Mouse (Mus musculus): Measurements from ENCODE around the gene Golm1.
A peak's percentile ranks its signal among the peaks of the same experiment; 100 is the strongest.

The Golm1 gene

DNA sequence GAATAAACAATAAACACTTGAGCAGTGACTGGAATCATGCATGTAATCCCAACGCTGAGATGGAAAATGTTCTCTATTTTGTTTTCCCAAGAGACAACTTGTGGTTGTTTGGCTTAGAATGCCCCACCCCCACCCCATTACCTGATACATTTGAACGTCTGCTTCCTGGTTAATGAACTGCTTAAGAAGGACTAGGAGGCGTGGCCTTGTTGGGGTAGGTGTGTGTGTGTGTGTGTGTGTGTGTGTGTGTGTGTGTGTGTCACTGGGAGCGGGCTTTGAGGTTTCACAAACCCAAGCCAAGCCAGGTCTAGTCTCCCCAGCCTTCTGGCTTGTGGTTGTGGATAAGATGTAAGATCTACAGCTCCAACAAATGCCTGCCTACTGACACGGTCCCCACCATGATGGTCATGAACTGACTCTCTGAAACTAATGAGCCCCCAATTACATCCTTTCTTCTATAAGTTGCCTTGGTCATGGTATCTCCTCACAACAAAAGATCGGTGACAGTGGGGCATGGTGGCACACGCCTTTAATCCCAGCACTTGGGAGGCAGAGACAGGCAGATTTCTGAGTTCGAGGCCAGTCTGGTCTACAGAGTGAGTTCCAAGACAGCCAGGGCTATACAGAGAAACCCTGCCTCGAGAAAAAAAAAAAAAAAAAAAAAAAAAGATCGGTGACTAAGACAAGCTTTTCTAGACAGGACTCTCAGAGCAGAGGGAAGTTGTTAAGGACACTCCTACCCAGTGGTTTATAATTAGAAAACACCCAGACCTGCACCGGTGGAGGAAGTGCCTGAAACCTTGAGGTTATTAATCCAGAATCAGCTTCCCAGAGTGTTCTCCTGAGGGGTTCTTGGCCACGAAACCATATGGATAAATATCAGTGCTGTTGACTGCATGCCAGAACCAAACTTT is 962 bp upstream of the Golm1 start:
- no peak for DNase-seq (ENCODE audit: low read depth)

DNA sequence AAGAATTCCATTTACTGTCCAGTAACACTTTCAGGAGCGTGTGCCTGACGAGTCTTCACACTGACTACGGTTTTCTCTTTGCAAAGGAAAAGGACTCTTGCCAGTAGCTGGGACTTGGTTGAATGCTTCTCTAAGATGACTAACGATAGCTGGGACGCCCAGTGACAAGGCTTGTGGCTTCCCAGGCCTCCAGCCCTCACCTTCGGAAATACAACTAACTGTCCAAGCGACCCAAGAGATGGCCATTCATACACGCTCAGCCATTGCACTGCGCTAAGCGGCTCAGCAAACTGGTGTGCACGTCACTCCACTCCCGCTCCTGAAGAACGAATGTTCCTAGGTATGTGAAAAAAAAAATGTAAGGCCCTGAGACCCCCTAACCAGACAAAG is 855 bp downstream of the Golm1 start:
- DNase-seq (ENCODE audit: low read depth), result peak; percentile 41

DNA sequence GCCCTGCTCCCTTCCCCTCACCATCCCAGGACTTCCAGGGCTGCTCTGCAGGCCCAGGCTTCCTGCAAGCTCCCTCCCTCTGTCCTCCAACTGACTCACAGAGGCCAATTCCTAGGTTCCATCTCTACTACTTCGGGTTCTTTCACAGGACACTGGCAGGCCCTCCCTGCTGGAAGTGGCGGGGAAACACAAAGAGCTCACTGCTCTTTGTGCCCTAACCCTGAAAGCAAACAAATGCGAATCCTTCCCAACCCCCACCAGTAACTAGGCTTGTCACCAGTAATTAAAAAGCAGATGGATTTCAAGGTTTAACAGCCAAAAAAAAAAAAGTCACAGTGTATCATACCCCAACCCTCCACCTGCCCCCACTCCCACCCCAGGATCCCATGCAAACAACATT is 1.4 kb downstream of the Golm1 start:
- no peak for DNase-seq (ENCODE audit: low read depth)

DNA sequence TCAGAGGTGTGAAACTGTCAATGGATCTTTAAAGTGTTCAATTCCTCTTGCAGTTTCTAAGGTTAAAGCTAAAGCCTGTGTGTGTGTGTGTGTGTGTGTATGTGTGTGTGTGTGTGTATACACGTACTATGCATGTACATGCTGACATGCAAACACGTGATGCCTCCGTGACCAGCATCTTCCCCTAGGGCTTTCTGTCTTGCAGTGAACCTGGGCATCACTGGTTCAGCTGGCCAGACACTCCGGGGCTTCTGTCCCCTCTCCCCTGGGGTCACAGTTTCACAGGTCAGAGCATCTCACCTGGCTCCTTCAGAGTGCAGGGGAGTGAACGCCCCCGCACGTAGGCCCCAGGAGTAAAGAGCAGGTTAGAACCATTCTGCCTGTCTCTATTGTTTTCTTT is 2.0 kb downstream of the Golm1 start:
- no peak for DNase-seq (ENCODE audit: low read depth)

DNA sequence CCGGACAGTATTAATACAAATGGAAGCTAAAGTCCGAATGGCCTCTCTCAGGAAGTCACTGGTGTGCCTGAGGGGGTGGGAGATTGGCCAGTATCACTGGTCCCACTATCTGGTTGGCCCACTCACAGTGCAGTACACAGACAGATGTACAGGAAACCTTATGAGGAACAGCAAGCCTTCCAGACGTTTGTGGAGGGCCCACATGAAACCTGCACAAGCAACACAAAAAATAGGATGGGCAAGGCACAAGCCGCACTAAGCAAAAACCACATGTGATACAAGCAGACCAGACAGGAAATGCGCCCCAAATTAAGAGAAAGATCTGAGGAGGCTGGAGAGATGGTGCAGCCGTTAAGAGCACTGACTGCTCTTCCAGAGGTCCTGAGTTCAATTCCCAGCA is 3.4 kb downstream of the Golm1 start:
- DNase-seq (ENCODE audit: low read depth), result no peak

DNA sequence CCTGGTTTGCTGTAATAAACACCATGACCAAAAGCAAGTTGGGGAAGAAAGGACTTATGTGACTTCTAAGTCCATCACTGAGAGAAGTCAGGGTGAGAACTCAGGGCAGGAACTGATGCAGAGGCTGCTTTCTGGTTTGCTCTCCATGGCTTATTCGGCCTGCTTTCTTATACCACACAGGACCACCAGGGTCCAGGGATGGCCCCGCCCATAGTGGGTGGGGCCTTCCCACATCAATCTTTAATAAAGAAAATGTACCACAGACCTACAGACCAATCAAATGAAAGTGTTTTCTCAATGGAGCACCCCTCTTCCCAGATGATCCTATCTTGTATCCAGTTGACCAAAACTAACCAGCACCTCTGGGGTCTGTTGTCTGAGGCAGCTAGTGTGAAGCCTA is 4.1 kb downstream of the Golm1 start:
- DNase-seq (ENCODE audit: low read depth), result no peak

DNA sequence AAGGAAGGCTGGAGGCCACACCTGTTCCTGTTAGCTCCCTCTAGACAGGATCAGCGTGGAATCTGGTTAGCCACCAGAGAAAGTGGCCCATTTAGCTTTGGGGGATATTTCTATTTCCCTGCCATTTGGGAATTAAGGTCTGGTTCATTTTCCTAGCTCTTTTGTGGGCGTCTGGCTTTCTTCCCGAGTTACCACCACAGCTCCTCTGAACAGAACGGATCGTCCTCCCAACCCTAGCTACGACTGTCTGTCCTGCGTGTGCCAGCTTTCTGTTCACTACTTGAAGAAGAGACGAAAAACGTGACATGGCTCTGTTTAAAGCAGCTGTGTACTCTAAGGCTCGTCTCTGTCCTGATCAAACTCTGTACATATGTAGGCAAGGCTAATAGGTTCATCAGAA is 5.7 kb downstream of the Golm1 start:
- DNase-seq (ENCODE audit: low read depth), result no peak

DNA sequence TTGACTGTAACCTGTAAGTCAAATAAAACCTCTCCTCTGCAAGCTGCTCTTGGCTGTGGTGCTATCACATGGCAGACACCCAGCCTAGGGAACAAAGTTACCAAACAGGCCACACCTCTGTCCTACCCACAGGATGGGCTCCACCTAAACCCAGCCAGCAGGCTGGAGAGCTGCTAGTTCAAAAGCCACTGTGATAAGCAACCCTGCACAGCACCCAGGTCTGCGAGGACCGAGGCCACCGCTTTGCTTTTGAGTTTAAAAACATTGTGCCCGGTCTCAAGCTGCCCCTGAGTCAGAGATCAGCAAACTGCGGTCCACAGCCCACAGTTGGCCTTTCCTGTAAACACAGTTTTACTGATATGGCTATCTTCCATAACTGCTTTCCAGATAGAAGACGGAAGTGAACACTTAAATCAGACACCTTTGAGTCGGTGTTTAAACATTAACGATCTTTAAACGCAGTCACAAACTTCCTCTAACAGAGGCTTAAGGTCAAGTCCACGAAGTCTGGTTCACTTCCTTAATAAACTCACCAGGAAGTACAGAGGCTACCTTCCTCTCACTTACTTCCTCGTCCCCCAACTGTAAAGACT is 7.0 kb downstream of the Golm1 start:
- peak; percentile 73 for DNase-seq (ENCODE audit: low read depth)

DNA sequence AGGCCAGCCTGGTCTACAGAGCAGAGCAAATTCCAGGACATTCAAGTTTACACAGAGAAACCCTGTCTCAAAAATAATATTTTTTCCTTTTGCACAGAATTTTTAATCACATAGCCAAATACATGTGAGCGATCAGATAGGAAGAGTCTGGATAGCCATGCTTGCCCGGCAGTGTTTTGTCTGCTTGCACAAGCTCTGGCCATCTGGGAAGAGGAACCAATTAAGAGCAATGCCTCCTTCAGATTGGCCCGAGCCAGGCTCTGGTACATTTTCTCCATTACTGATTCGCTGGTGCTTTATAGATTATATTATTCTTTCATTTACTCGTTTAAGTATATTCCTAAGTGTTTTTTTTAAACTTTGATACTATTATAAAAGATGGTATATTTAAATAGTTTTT is 7.8 kb downstream of the Golm1 start:
- no peak for DNase-seq (ENCODE audit: low read depth)

DNA sequence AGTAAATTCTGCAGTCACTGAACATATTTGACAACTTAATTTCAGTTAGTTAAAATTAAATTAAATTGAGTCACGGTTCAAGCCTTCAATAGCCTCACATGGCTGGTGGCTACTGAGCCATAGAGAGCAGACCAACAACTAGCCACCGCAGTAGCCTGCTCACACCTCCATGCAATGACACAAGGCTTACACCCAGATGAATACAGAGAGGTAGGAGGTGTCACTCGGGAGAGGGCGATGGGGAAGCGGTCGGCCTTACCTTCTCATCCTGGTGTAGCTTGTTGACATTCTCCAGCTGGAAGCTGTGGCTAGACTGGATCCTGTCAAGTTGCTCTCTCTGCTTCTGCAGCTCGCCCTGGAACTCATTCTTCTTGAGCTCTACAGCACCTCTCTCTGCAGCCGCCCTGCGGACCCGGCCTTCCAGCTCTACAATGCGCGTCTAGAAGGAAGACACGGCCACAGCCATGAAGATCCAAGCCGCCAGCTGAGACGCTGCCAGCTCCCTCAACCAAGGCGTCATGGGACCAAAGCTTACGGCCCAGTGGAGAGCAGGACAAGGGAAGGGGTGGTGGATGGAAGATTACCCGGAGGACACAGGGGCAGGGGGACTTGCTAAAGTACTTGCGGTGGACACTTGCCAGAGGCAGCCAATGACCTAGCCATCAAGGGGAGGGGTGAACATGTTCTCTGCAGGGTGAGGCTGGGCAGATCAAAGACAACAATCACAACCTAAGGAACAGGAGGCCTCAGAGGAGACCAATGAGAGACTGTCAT is 11.5 kb downstream of the Golm1 start:
- DNase-seq (ENCODE audit: low read depth), result no peak

DNA sequence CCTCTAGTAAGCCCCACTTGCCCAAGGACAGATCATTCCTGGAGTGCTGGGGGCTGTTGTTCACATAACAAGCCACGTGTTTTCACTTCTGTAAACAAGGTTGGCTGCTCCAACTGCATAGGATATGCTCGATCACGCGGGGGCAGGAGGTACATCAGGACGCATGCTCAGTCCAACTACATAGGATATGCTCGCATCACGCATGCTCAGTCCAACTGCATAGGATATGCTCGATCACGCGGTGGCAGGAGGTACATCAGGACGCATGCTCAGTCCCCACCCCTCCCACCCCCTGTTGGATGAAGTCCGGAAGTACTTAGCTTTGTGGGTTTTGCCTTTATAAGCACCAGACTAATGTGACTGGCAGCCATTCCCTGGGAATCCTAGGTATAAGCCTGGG is 13.6 kb downstream of the Golm1 start:
- no peak for DNase-seq (ENCODE audit: low read depth)

DNA sequence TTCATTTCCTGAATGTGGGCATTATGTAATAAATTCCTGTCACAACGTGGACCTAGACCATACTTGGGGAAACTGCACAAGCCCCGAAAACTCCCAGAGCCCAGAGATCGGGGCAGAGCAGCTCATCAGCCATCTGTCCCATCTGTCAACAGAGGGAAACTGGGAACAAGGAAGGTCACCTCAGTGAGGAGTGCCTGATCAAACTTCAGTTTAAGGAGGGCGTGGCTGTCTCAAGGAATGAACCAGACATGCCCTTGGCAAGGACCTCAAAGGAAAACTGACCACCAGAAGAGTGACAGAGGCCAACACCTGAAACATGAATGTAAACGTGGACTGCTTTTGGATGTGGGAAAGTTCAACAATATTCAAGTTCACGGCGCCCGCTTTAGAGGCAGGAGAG is 14.2 kb downstream of the Golm1 start:
- DNase-seq (ENCODE audit: low read depth), result no peak

DNA sequence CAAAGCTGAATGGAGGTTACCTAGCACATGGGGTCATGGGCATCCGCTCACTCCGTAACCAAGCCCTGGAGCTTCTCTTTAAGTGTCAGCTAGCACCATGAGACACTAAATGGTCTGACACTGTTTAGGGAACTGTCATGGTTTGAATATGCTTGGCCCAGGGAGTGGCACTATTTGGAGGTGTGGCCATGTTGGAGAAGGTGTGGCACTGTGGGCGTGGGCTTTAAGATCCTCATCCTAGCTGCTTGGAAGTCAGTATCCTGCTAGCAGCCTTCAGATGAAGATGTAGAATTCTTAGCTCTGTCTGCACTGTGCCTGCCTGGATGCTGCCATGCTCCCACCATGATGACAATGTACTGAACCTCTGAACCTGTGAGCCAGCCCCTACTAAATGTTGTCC is 15.2 kb downstream of the Golm1 start:
- DNase-seq (ENCODE audit: low read depth), result no peak

DNA sequence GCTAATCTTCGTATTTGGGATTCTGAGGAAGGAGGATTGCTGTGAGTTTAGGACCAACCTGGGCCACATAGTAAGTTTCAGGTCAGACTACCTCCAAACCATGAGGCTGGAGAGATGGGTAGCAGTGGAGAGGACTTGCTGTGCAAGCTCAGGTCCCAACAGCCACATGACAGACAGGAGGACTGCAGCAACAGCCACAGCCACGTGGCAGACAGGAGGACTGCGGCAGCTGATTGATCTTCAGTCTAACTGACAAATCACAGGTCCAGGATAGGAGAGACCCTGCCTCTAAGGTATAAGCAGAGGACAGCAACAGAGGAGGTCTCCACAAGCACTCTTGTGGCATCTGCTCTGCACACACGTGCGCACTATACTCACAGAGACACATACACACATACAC is 17.8 kb downstream of the Golm1 start:
- DNase-seq (ENCODE audit: low read depth), result no peak

DNA sequence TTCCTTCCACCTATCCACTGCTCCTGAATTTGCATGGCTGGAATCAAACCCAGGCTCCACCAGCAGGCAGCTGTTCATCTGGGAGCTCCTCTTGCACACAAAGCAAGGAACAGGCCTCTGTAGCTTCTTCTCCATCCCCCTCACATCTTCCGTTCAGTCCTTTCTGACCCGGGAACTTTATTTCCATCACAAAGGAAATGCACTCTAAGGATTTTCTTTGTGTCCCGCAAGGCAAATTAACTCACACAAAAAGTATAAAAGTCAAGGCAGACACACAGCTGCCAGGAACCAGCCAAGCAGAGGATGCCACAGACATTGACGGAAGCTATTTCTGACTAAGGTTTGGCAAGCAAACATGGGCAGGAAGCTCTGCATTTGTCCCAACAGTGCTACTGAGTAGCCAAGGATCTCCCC is 18.6 kb downstream of the Golm1 start:
- DNase-seq (ENCODE audit: low read depth), result no peak

DNA sequence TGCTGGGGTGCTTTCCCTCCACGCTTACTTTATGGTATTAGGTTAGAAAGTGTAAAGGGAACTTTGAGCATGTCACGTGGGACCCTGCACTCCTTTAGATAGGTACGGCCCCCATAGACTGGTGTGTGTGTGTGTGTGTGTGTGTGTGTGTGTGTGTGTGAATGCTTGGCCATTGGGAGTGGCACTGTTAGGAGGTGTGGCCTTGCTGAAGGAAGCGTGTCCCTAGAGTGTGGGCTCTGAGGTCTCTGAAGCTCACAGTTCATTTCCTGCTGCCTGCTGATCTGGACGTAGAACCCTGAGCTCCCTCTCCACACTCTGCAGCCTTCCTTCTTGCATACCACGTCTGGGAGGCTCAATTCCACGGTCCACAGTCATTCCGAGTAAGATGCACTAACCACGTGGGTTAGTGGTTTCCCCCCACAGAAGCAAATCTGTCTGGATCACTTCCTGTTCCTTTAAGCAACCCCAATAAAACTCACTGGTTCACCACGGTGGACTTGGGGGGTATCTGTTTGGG is 19.2 kb downstream of the Golm1 start:
- no peak for DNase-seq (ENCODE audit: low read depth)

DNA sequence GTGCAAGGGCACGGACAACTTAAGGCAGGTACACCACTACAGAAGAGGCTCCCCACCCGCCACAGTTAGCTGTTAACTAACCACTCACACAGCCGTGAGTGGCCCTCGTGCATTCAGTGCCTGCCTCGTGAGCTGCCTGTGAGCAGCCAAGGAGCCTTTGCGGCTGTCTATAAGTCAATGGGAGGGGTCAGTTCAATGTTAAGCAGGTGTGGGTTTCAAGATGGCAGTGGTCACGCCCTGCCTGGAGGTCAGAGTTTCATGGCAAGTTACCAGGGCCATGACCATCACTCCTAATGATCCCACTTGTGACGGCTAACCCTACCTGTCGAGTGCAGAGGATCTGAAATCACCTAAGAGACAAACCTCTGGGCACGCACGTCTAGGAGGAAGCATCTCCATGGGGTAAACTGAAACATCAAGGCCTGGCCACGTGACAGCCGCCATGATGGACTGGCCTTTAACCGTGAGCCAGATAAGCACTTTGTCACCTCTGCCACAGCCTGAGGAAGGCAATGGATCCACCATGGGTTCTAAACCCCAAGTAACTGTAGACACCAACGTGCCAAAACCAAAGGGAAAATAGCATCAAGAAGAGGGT is 19.8 kb downstream of the Golm1 start:
- DNase-seq (ENCODE audit: low read depth), result no peak

DNA sequence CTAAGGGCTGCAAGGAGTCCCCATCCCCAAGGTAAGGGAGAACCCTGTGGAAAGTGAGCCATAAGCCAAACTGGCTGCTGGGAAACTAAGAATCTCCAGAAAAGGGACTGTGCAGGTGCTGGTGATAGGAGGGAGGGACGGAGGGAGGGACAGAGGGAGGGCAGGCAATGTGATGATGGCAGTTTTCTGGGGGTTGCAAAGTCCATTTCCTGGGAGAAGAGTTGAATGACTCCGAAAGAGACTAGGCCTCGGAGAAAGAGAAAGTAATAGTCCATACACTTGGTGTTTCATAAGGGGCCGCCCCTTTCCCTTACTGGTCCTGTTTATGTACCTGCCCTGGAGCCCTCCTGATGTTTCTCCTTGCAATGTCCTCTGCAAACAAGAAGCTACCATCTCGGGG is 21.1 kb downstream of the Golm1 start:
- no peak for DNase-seq (ENCODE audit: low read depth)

DNA sequence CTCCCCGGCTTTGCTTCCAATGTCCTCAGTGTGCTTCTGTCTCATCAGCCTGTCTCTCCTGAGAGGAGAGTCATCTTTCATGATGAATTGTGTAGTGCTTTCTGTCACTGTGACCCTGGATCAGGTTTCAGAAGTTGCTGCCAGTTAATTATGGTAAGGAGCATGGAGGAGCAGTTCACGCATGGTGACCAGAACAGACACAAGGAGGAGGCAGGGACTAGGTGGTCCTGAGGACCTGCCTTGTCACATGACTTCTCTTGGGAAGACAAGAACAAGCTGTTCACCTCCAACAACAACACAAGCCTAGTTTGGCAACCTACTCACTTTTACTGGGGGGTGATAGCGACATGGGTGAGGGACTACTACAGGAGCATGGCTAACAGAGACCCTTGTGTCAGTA is 22.5 kb downstream of the Golm1 start:
- no peak for DNase-seq (ENCODE audit: low read depth)

DNA sequence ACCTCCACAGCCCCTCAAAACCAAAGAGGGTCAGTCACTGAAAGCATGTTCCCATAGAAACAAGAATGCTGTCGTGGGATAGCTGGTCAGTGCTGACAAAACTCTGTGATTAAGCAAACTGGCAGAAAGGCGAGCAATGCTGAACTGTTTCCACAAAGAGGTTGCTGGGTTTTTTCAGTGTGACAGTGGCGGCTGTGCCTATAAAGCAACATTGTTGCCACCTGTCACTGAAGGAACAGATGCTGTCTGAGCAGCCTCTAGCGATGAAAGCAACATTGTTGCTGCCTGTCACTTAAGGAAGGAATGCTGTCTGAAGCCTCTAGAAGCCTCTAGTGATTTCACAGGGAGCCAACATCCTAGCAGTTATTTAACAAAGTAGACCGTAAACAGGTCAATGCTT is 23.0 kb downstream of the Golm1 start:
- no peak for DNase-seq (ENCODE audit: low read depth)

DNA sequence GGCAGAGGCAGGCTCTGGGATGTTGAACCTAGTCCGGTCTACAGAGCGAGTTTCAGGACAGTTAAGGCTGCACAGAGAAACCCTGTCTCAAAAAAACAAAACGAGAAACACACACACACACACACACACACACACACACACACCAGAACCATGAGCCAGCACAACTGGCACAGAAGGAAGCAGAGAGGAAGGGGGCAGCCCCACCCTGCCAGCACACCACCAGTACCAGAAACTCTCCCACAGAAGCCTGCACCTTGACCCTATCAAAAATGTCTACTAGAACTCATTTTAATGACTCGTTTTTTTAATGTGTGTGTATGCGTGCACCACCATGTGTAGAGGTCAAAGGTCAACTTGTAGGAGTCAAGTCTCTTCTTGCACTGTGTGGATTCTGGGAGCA is 25.8 kb downstream of the Golm1 start:
- no peak for DNase-seq (ENCODE audit: low read depth)

DNA sequence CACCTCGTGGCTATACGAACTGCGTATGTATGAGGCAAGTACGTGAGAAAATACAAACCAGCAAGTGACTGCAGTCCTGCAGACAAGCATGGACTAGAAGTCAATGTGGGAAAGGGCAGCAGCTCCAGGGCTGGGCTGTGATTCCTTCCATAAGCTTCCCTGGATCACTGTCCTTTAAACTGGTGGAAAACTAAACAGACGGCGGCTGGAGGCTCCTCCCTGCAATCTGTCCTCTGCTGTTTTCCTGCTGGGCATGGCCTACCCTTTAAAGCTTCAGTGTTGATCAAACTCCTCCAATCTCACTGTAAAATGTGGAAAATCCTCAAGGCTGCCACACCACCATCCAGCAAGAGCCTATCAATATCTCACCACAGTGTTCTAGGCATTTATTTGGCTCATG is 27.0 kb downstream of the Golm1 start:
- DNase-seq (ENCODE audit: low read depth), result no peak

DNA sequence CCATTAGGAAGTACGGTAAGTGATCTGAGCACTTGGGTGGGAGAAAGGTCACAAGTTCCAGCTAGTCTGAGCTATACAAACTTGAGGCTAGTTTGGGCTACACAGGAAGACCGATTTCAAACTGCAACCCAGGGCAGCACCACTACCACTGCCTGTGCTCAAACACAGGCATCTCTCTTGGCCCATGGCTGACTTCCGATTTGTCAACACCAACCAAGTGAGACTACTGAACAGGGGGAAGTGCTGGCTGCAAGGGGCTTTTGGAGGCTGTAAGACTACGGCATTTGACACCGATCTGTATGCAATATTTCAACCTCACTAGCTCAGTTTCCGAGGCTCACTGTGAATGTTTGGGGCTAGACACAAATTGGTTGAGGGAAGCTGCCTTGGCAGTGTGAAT is 28.1 kb downstream of the Golm1 start:
- DNase-seq (ENCODE audit: low read depth), result no peak

Measured in c-Kit-positive CD71-positive TER-119-negative erythroid progenitor cells, embryonic 14.5 days (primary cell).